Mouse (Mus musculus): Measurements from ENCODE around the gene Rcsd1. TPM values are rescaled to one million over a fixed set of nuclear protein-coding genes. Genes with fewer than 3 reads are reported as not detected.

Rcsd1 gene
- polyA plus RNA-seq, 1 experiment = 4.6 TPM

GRCm38 (mm10) chr1:165653126-165653885 lies 56.3 kb downstream of the Rcsd1 start:
- TF ChIP-seq POLR2A (IDR thresholded peaks at IDR 0.05; ENCODE audit: borderline replicate concordance, insufficient read depth, low read length) (no peak), CTCF (IDR thresholded peaks at IDR 0.05; ENCODE audit: borderline replicate concordance, insufficient read depth, low read depth, low read length) (no peak)
- DNase-seq = peak in 1 of 2 experiments; percentile 33
- no peak overlapping the region for H3K4me3 ChIP-seq (replicated peaks; ENCODE audit: insufficient read depth, low read depth, low read length)
- no peaks in the 10 kb centered on the region for H3K4me1 ChIP-seq (ENCODE audit: control insufficient read depth, insufficient read depth, low read length)
- 75% methylated on average over 14 of the region's 14 CpGs for WGBS
- H3K27me3 ChIP-seq (ENCODE audit: control insufficient read depth, insufficient read depth, low read length) = no peaks in the 10 kb centered on the region
- no peak overlapping the region for H3K27ac ChIP-seq (ENCODE audit: insufficient read depth, low read length)

GRCm38 (mm10) chr1:165652507-165652906 lies 57.0 kb downstream of the Rcsd1 start:
- Histone ChIP-seq H3K4me1 (ENCODE audit: control insufficient read depth, insufficient read depth, low read length) (no peaks in the 10 kb centered on the region), H3K27me3 (ENCODE audit: control insufficient read depth, insufficient read depth, low read length) (no peaks in the 10 kb centered on the region), H3K4me3 (replicated peaks; ENCODE audit: insufficient read depth, low read depth, low read length) (no peak overlapping the region), H3K27ac (ENCODE audit: insufficient read depth, low read length) (no peak overlapping the region)
- no peak for TF ChIP-seq CTCF (IDR thresholded peaks at IDR 0.05; ENCODE audit: borderline replicate concordance, insufficient read depth, low read depth, low read length)
- TF ChIP-seq POLR2A (IDR thresholded peaks at IDR 0.05; ENCODE audit: borderline replicate concordance, insufficient read depth, low read length) = no peak
- no peak for DNase-seq
- 95% methylated on average over 2 of the region's 2 CpGs for WGBS

- H3K4me3 ChIP-seq (replicated peaks; ENCODE audit: insufficient read depth, low read depth, low read length) = no peak overlapping the region
- no peaks in the 10 kb centered on the region for H3K4me1 ChIP-seq (ENCODE audit: control insufficient read depth, insufficient read depth, low read length)
- no peak overlapping the region for H3K27ac ChIP-seq (ENCODE audit: insufficient read depth, low read length)
- 66% methylated on average over 5 of the region's 5 CpGs for WGBS
- no peak for DNase-seq
- H3K27me3 ChIP-seq (ENCODE audit: control insufficient read depth, insufficient read depth, low read length) = no peaks in the 10 kb centered on the region
- no peak for TF ChIP-seq CTCF (IDR thresholded peaks at IDR 0.05; ENCODE audit: borderline replicate concordance, insufficient read depth, low read depth, low read length)
- no peak for TF ChIP-seq POLR2A (IDR thresholded peaks at IDR 0.05; ENCODE audit: borderline replicate concordance, insufficient read depth, low read length)
These were observed 58.4 kb downstream of the Rcsd1 start for GRCm38 (mm10) chr1:165651158-165651557.

- WGBS = 80% methylated on average over 4 of the region's 4 CpGs
- DNase-seq = no peak
- H3K4me3 ChIP-seq (replicated peaks; ENCODE audit: insufficient read depth, low read depth, low read length) = no peak overlapping the region
These were observed 64.5 kb downstream of the Rcsd1 start for GRCm38 (mm10) chr1:165645102-165645501.

GRCm38 (mm10) chr1:165643735-165644134 lies 65.8 kb downstream of the Rcsd1 start:
- DNase-seq = no peak
- Histone ChIP-seq H3K4me1 (ENCODE audit: control insufficient read depth, insufficient read depth, low read length) (no peaks in the 10 kb centered on the region), H3K4me3 (replicated peaks; ENCODE audit: insufficient read depth, low read depth, low read length) (no peak overlapping the region), H3K27me3 (ENCODE audit: control insufficient read depth, insufficient read depth, low read length) (no peaks in the 10 kb centered on the region), H3K27ac (ENCODE audit: insufficient read depth, low read length) (no peak overlapping the region)
- TF ChIP-seq POLR2A (IDR thresholded peaks at IDR 0.05; ENCODE audit: borderline replicate concordance, insufficient read depth, low read length) (no peak), CTCF (IDR thresholded peaks at IDR 0.05; ENCODE audit: borderline replicate concordance, insufficient read depth, low read depth, low read length) (no peak)
- 69% methylated on average over 5 of the region's 5 CpGs for WGBS

More at GRCm38 (mm10) chr1:165645102-165645501, 64.5 kb downstream of the Rcsd1 start:
- H3K27ac ChIP-seq (ENCODE audit: insufficient read depth, low read length) = no peak overlapping the region
- no peaks in the 10 kb centered on the region for H3K27me3 ChIP-seq (ENCODE audit: control insufficient read depth, insufficient read depth, low read length)
- H3K4me1 ChIP-seq (ENCODE audit: control insufficient read depth, insufficient read depth, low read length) = no peaks in the 10 kb centered on the region
- TF ChIP-seq CTCF (IDR thresholded peaks at IDR 0.05; ENCODE audit: borderline replicate concordance, insufficient read depth, low read depth, low read length) (no peak), POLR2A (IDR thresholded peaks at IDR 0.05; ENCODE audit: borderline replicate concordance, insufficient read depth, low read length) (no peak)

- DNase-seq = peak; percentile 77 to 83
- Histone ChIP-seq H3K4me3 (replicated peaks; ENCODE audit: insufficient read depth, low read depth, low read length) (peak overlapping the region; percentile 96), H3K27me3 (ENCODE audit: control insufficient read depth, insufficient read depth, low read length) (no peaks in the 10 kb centered on the region), H3K27ac (ENCODE audit: insufficient read depth, low read length) (peak overlapping the region; percentile 83), H3K4me1 (ENCODE audit: control insufficient read depth, insufficient read depth, low read length) (no peaks in the 10 kb centered on the region)
- under 1% methylated on average over 16 of the region's 16 CpGs for WGBS
- TF ChIP-seq CTCF (IDR thresholded peaks at IDR 0.05; ENCODE audit: borderline replicate concordance, insufficient read depth, low read depth, low read length) (no peak), POLR2A (IDR thresholded peaks at IDR 0.05; ENCODE audit: borderline replicate concordance, insufficient read depth, low read length) (peak; percentile 64; the same call in 1 of the 2 replicates)
These were observed 66.7 kb downstream of the Rcsd1 start for GRCm38 (mm10) chr1:165642780-165643311.

- DNase-seq = peak; percentile 89 to 95
- Histone ChIP-seq H3K4me1 (ENCODE audit: control insufficient read depth, insufficient read depth, low read length) (no peaks in the 10 kb centered on the region), H3K27me3 (ENCODE audit: control insufficient read depth, insufficient read depth, low read length) (no peaks in the 10 kb centered on the region), H3K27ac (ENCODE audit: insufficient read depth, low read length) (peak overlapping the region; percentile 83), H3K4me3 (replicated peaks; ENCODE audit: insufficient read depth, low read depth, low read length) (peak overlapping the region; percentile 96)
- TF ChIP-seq POLR2A (IDR thresholded peaks at IDR 0.05; ENCODE audit: borderline replicate concordance, insufficient read depth, low read length) = peak; percentile 29; the same call in 1 of the 2 replicates
- TF ChIP-seq CTCF (IDR thresholded peaks at IDR 0.05; ENCODE audit: borderline replicate concordance, insufficient read depth, low read depth, low read length) = no peak
- under 1% methylated on average over 75 of the region's 75 CpGs for WGBS
These were observed 67.5 kb downstream of the Rcsd1 start for GRCm38 (mm10) chr1:165641786-165642771.

Measured in cerebellum, adult 2 months (tissue).